Mouse (Mus musculus) heart, adult 2 months (tissue): Measurements from ENCODE around the gene Bsx.

Source experiments
- EP300 ChIP-seq: fragments of 200-500 bp; IDR thresholded peaks from 2 replicates; pipeline ENCODE4 v1.6.1; 2011; ENCODE audit warnings: low read depth, low read length, control low read depth; ENCODE audit not compliant: insufficient read depth
- POLR2A ChIP-seq: fragments of 200-500 bp; IDR thresholded peaks from 2 replicates; pipeline ENCODE4 v1.6.1; 2011; ENCODE audit warnings: mild to moderate bottlenecking, low read depth, low read length, control low read depth; ENCODE audit not compliant: insufficient read depth

- TF ChIP-seq POLR2A: no peak
- no peak for TF ChIP-seq EP300
Observed at GRCm38 (mm10) chr9:40889389-40889788, 15.5 kb downstream of the Bsx start.
